Mouse (Mus musculus) cortical plate, adult 2 months (tissue): Measurements from ENCODE around the gene Cdh8.

Experiments used
- CTCF ChIP-seq: fragments of 200-500 bp; IDR thresholded peaks from 2 replicates; pipeline ENCODE4 v1.5.1; 2011; ENCODE audit warnings: mild to moderate bottlenecking, control low read depth, low read length; ENCODE audit not compliant: insufficient read depth; ENCODE audit errors: extremely low read depth
- POLR2A ChIP-seq: fragments of 200-500 bp; IDR thresholded peaks from 2 replicates; pipeline ENCODE4 v1.6.1; 2011; ENCODE audit warnings: mild to moderate bottlenecking, low read length, control low read depth; ENCODE audit not compliant: insufficient read depth; ENCODE audit errors: extremely low read depth

DNA sequence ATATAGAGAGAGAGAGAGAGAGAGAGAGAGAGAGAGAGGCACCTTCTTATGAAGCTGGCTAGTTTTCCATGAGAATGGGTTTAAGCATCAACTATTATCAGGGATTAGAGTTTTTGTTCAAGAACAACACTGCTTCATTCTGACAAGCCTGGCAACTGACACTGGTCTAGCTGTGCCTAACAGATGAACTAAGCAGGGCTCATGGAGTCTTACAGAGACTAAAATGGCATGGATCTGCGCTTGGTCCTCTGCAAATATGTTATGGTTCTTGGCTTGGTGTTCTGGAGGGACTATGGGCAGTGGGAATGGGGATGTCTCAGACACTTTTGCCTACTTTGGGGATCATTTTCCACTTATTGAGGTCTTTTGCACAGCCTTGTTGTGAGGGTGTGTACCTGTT lies 63.0 kb downstream of the Cdh8 start:
- TF ChIP-seq CTCF: no peak
- no peak for TF ChIP-seq POLR2A
